Mouse (Mus musculus): ENCODE results near the gene Npsr1.

GRCm38 (mm10) chr9:24099631-24100030 is 1.8 kb downstream of the Npsr1 start:
- TF ChIP-seq CTCF (IDR thresholded peaks at IDR 0.05; ENCODE audit: low read depth) = no peak
- no peak for TF ChIP-seq EP300 (IDR thresholded peaks at IDR 0.05; ENCODE audit: low read depth)

Measured in heart, postnatal 0 days (tissue).